Mouse (Mus musculus) heart, embryonic 16.5 days (tissue): Measurements from ENCODE around the gene Dctn3. TPM values are rescaled to one million over a fixed set of nuclear protein-coding genes. Genes with fewer than 3 reads are reported as not detected.

Source experiments
- ATAC-seq: fragments of 200-750 bp; cut with Nextera tagmentation; replicated peaks from 2 replicates; pipeline ENCODE4 v1.8.0; 2017; ENCODE audit warnings: moderate number of reproducible peaks; ENCODE audit not compliant: insufficient read depth, low FRiP score; ENCODE audit errors: extremely low read depth
- H3K27ac ChIP-seq: fragments of 300-500 bp; sonication (generic); 2 replicates; pipeline ENCODE4 v1.5.1; 2014; ENCODE audit warnings: mild to moderate bottlenecking, low read length, control low read depth, moderate library complexity
- H3K27me3 ChIP-seq: fragments of 300-500 bp; sonication (generic); 2 replicates; pipeline ENCODE4 v1.6.1; 2014; ENCODE audit warnings: low read length, mixed read lengths; ENCODE audit not compliant: control insufficient read depth, insufficient read depth
- H3K36me3 ChIP-seq: fragments of 300-500 bp; sonication (generic); 2 replicates; pipeline ENCODE4 v1.6.1; 2014; ENCODE audit not compliant: control insufficient read depth, insufficient read depth
- H3K4me1 ChIP-seq: fragments of 300-500 bp; sonication (generic); 2 replicates; pipeline ENCODE4 v1.6.1; 2014; ENCODE audit warnings: low read length, mixed read lengths; ENCODE audit not compliant: control insufficient read depth, insufficient read depth
- H3K4me2 ChIP-seq: fragments of 300-500 bp; sonication (generic); 2 replicates; pipeline ENCODE4 v1.6.1; 2014; ENCODE audit warnings: low read depth, mild to moderate bottlenecking, control low read depth, low read length
- H3K4me3 ChIP-seq: fragments of 300-500 bp; sonication (generic); 2 replicates; pipeline ENCODE4 v1.5.1; 2014; ENCODE audit warnings: mild to moderate bottlenecking, control low read depth, low read length
- H3K9ac ChIP-seq: fragments of 300-500 bp; sonication (generic); 2 replicates; pipeline ENCODE4 v1.6.1; 2014; ENCODE audit warnings: low read length, control low read depth
- H3K9me3 ChIP-seq: fragments of 300-500 bp; sonication (generic); replicated peaks from 2 replicates; pipeline ENCODE4 v1.6.1; 2016; ENCODE audit warnings: low read length; ENCODE audit not compliant: control insufficient read depth
- WGBS: fragments of 180-500 bp; shearing (Covaris S2); extraction: QIAGEN DNeasy Blood & Tissue Kit; methylation state at CpG from one replicate; pipeline ENCODE4 v1.1.7; 2014; 5-methylcytosine and 5-hydroxymethylcytosine counted together
- polyA plus RNA-seq: library from polyadenylated mRNA; unstranded; fragments of >200 nt; fragmentation: Nextera tagmentation; extraction: Ambion mirVana; gene quantifications from 2 replicates; pipeline ENCODE4 v1.2.1, GENCODE M21; 2015

Gene Dctn3
- polyA plus RNA-seq, 1 experiment from 2014 or later = 141 TPM

DNA sequence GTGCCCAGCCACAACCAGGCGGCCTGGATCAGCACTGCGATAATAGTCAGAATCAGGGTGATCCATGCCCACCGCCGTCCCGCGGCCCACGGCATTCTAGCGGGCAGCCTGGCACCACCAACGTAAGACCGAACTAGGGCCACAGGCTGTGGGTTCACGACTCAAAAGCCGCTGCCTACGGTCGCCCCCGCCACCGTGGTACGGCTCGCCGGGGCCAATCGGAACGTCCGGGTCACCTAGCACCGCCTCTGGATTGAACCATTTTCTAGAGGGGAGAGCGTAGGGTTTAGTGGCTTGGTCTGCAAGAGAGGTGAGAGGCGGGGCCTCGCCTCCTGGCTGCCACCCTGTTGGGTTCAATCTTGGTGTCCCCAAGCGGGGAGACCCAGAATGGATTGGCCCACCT, 18.2 kb upstream of the Dctn3 start:
- peak overlapping the region; percentile 89 for H3K9ac ChIP-seq
- peak overlapping the region; percentile 91 for H3K4me2 ChIP-seq
- peaks cover 11% of the 10 kb centered on the region for H3K4me1 ChIP-seq
- under 1% methylated on average over 27 of the region's 27 CpGs for WGBS
- ATAC-seq = peak; percentile 96
- H3K27ac ChIP-seq = peak overlapping the region; percentile 88
- H3K4me3 ChIP-seq = peak overlapping the region; percentile 83
- no peaks in the 10 kb centered on the region for H3K27me3 ChIP-seq
- peaks cover 8% of the 10 kb centered on the region for H3K36me3 ChIP-seq
- H3K9me3 ChIP-seq = peaks cover 4% of the 10 kb centered on the region

- peak overlapping the region; percentile 88 for H3K27ac ChIP-seq
- H3K36me3 ChIP-seq = peaks cover 7% of the 10 kb centered on the region; the same call in 1 of the 2 replicates
- 1% methylated on average over 48 of the region's 48 CpGs for WGBS
- H3K9me3 ChIP-seq = no peaks in the 10 kb centered on the region
- H3K4me2 ChIP-seq = peak overlapping the region; percentile 91
- peak; percentile 75 for ATAC-seq
- H3K27me3 ChIP-seq = no peaks in the 10 kb centered on the region
- H3K4me3 ChIP-seq = peak overlapping the region; percentile 83
- H3K9ac ChIP-seq = peak overlapping the region; percentile 89
- H3K4me1 ChIP-seq = peaks cover 11% of the 10 kb centered on the region
These were observed 17.6 kb upstream of the Dctn3 start for GRCm38 (mm10) chr4:41740380-41741157.

GRCm38 (mm10) chr4:41739260-41739659, 16.3 kb upstream of the Dctn3 start:
- Histone ChIP-seq H3K9me3 (no peaks in the 10 kb centered on the region), H3K4me3 (no peak overlapping the region), H3K9ac (no peak overlapping the region), H3K36me3 (peaks cover 7% of the 10 kb centered on the region; the same call in 1 of the 2 replicates), H3K4me1 (peaks cover 11% of the 10 kb centered on the region), H3K4me2 (no peak overlapping the region), H3K27ac (no peak overlapping the region), H3K27me3 (peaks cover 5% of the 10 kb centered on the region; the same call in 1 of the 2 replicates)
- ATAC-seq = no peak
- 92% methylated on average over 13 of the region's 13 CpGs for WGBS

- 83% methylated on average over 1 of the region's 1 CpGs for WGBS
- Histone ChIP-seq H3K9ac (no peak overlapping the region), H3K27ac (no peak overlapping the region), H3K9me3 (no peaks in the 10 kb centered on the region), H3K4me1 (peaks cover 11% of the 10 kb centered on the region), H3K36me3 (peaks cover 7% of the 10 kb centered on the region; the same call in 1 of the 2 replicates), H3K4me2 (no peak overlapping the region), H3K27me3 (peaks cover 6% of the 10 kb centered on the region), H3K4me3 (no peak overlapping the region)
- ATAC-seq = no peak
These were observed 15.3 kb upstream of the Dctn3 start for GRCm38 (mm10) chr4:41738256-41738603.

- Histone ChIP-seq H3K4me2 (no peak overlapping the region), H3K27me3 (peaks cover 11% of the 10 kb centered on the region), H3K9me3 (no peaks in the 10 kb centered on the region), H3K4me3 (no peak overlapping the region), H3K27ac (no peak overlapping the region), H3K36me3 (peaks cover 7% of the 10 kb centered on the region; the same call in 1 of the 2 replicates), H3K4me1 (peaks cover 11% of the 10 kb centered on the region), H3K9ac (no peak overlapping the region)
- WGBS = 39% methylated on average over 8 of the region's 8 CpGs
- 0 out of 2 replicates have a peak, but pooled peaks have one; percentile 29 for ATAC-seq
These were observed 14.8 kb upstream of the Dctn3 start for GRCm38 (mm10) chr4:41737602-41738255.

DNA sequence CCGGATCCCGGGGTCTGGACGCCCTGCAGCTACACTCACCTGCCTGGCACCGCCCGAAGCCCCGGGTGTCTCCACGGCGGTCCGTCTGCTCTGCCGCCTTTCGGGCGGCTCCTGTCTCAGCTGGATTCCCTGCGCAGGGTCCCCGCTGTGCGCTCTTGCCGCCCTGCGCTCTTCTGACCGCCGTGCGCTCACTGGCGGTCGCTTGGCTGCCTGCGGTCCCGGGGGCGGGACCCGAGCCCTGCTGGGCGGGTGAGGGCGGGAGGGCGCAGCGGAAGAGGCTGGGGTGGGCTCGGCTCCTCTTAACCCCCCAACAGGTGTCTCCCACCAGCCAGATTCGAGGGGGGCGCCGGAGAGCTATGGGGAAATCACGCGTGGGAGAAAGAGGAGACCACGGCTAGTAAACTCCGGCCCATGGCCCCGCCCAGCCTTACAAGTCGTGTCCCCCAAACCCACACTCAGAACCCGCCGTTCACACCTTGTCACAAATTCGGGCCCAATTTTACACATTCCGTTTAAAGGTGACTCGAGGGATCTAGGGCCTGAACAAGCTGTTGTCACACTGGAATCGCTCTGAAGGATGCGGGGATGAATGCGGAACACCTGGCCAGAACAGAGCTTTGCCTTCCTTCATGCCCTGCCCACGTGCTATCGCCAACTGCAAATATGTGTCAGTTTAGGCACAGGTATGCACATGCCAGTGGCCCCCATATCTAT, 8.2 kb upstream of the Dctn3 start, which contains the start of gene Arid3c:
Arid3c (minus strand) TSS at position 91 of the 714 bp plus-strand sequence.
- H3K36me3 ChIP-seq = no peaks in the 10 kb centered on the region
- no peak within 1 kb of the TSS for H3K27ac ChIP-seq
- peak within 1 kb of the TSS; percentile 47 for H3K4me3 ChIP-seq
- H3K4me1 ChIP-seq = 0 out of 2 replicates have a peak, but pooled peaks cover 5% of the 10 kb centered on the region
- WGBS = 2% methylated on average over 50 of the region's 50 CpGs
- no peak within 1 kb of the TSS for H3K9ac ChIP-seq
- H3K9me3 ChIP-seq = no peaks in the 10 kb centered on the region
- H3K27me3 ChIP-seq = peaks cover 64% of the 10 kb centered on the region
- peak within 1 kb of the TSS; percentile 66 for H3K4me2 ChIP-seq
- no peak; the same call in 1 of the 2 replicates for ATAC-seq

- no peaks in the 10 kb centered on the region for H3K36me3 ChIP-seq
- no peak overlapping the region for H3K4me3 ChIP-seq
- no peaks in the 10 kb centered on the region for H3K9me3 ChIP-seq
- no peak overlapping the region for H3K27ac ChIP-seq
- H3K4me2 ChIP-seq = no peak overlapping the region
- no peak for ATAC-seq
- WGBS = 17% methylated on average over 20 of the region's 20 CpGs
- H3K4me1 ChIP-seq = peaks cover 12% of the 10 kb centered on the region; the same call in 1 of the 2 replicates
- peaks cover 74% of the 10 kb centered on the region for H3K27me3 ChIP-seq
- no peak overlapping the region for H3K9ac ChIP-seq
These were observed 4.1 kb upstream of the Dctn3 start for GRCm38 (mm10) chr4:41726826-41727621.

- ATAC-seq = no peak
- 57% methylated on average over 6 of the region's 6 CpGs for WGBS
- Histone ChIP-seq H3K27me3 (no peaks in the 10 kb centered on the region), H3K9me3 (no peaks in the 10 kb centered on the region), H3K27ac (no peak overlapping the region), H3K4me1 (peaks cover 18% of the 10 kb centered on the region), H3K9ac (no peak overlapping the region), H3K4me2 (no peak overlapping the region), H3K36me3 (peaks cover 14% of the 10 kb centered on the region), H3K4me3 (no peak overlapping the region)
These were observed 6.1 kb downstream of the Dctn3 start for GRCm38 (mm10) chr4:41716834-41717233.
